Mouse (Mus musculus): ENCODE measurements around the gene Gk2. TPM values are rescaled to one million over a fixed set of nuclear protein-coding genes. Genes with fewer than 3 reads are reported as not detected.

The Gk2 gene
- polyA plus RNA-seq, 1 experiment from 2014 or later: not detected

Other genes starting within 250 kb of the Gk2 start
- gene Naa11, start 64.6 kb downstream of the Gk2 start, polyA plus RNA-seq (2015; fragmentation: Nextera tagmentation; extraction: Ambion mirVana): not detected in 2 replicates